Mouse (Mus musculus) CH12.LX (cell line): ENCODE data around the gene Cdk16. TPM values are rescaled to one million over a fixed set of nuclear protein-coding genes. Genes with fewer than 3 reads are reported as not detected.

Experiments used
- DNase-seq: peaks from one replicate; pipeline ENCODE4 v3.0.0-alpha.2; 2013; ENCODE audit errors: extremely low read depth
- H3K27ac ChIP-seq: 2 replicates; pipeline ENCODE4 v1.5.1; 2012; ENCODE audit warnings: low read depth, mild to moderate bottlenecking, control low read depth, moderate library complexity; ENCODE audit not compliant: insufficient read depth
- H3K27me3 ChIP-seq: replicated peaks from 2 replicates; pipeline ENCODE3; 2012; ENCODE audit warnings: inconsistent platforms
- H3K36me3 ChIP-seq, 2 experiments: replicated peaks in 1 of 2; 2 replicates each; pipeline versions ENCODE3 to v1.6.1; 2012; ENCODE audit warnings: inconsistent platforms in 1 of 2, low read length in 1 of 2, mild to moderate bottlenecking in 1 of 2, mixed read lengths in 1 of 2, moderate library complexity in 1 of 2; ENCODE audit not compliant: control insufficient read depth in 1 of 2, insufficient read depth in 1 of 2
- H3K4me1 ChIP-seq, 2 experiments: 2 replicates each; pipeline ENCODE4 v1.6.1; 2012; ENCODE audit warnings: inconsistent platforms in 1 of 2, moderate library complexity in 1 of 2; ENCODE audit not compliant: insufficient read depth in 2 of 2, control insufficient read depth in 1 of 2
- H3K4me2 ChIP-seq: 2 replicates; pipeline ENCODE4 v1.6.1; 2012; ENCODE audit warnings: low read depth, mild to moderate bottlenecking, control low read depth; ENCODE audit not compliant: poor library complexity, insufficient read depth, severe bottlenecking
- H3K4me3 ChIP-seq, 3 experiments: fragments of 150-350 bp in 1 of 3; sonication (generic) in 1 of 3; replicated peaks in 1 of 3; 2 replicates each; pipeline versions ENCODE3 to v1.5.1; 2011 to 2012; ENCODE audit warnings: low read depth in 2 of 3, low read length in 2 of 3, mild to moderate bottlenecking in 2 of 3, moderate library complexity in 2 of 3, control low read depth in 1 of 3, improper control_type of control experiment in 1 of 3, inconsistent platforms in 1 of 3, mixed read lengths in 1 of 3; ENCODE audit not compliant: poor library complexity in 1 of 3
- H3K79me2 ChIP-seq: replicated peaks from 2 replicates; pipeline ENCODE4 v1.6.1; 2012; ENCODE audit warnings: mild to moderate bottlenecking, moderate library complexity; ENCODE audit not compliant: control insufficient read depth, poor library complexity, insufficient read depth, severe bottlenecking; ENCODE audit errors: extremely low read depth
- H3K9ac ChIP-seq: 2 replicates; pipeline ENCODE4 v1.6.1; 2012; ENCODE audit warnings: low read depth, mild to moderate bottlenecking, control low read depth, moderate library complexity; ENCODE audit not compliant: insufficient read depth
- H3K9me3 ChIP-seq: replicated peaks from 2 replicates; pipeline ENCODE3; 2012; ENCODE audit warnings: low read length, inconsistent platforms, mixed read lengths
- BHLHE40 ChIP-seq: IDR thresholded peaks from 2 replicates; pipeline ENCODE4 v1.6.1; 2011; ENCODE audit warnings: mild to moderate bottlenecking, low read depth, low read length, improper control_type of control experiment
- CTCF ChIP-seq, 2 experiments: IDR thresholded peaks in 1 of 2; conservative IDR thresholded peaks in 1 of 2; 2 replicates each; pipeline ENCODE4 v1.5.1; 2011 to 2012; ENCODE audit warnings: low read depth in 2 of 2, low read length in 2 of 2, improper control_type of control experiment in 1 of 2, inconsistent platforms in 1 of 2, mild to moderate bottlenecking in 1 of 2, moderate library complexity in 1 of 2
- ELF1 ChIP-seq: IDR thresholded peaks from 2 replicates; pipeline ENCODE4 v1.6.1; 2014; ENCODE audit warnings: low read depth, mild to moderate bottlenecking, inconsistent platforms, low read length, improper control_type of control experiment
- HCFC1 ChIP-seq: IDR thresholded peaks from 2 replicates; pipeline ENCODE4 v1.6.1; 2012; ENCODE audit warnings: low read depth, mild to moderate bottlenecking, inconsistent platforms, low read length, improper control_type of control experiment
- JUN ChIP-seq: IDR thresholded peaks from 2 replicates; pipeline ENCODE4 v1.6.1; 2011; ENCODE audit warnings: low read depth, mild to moderate bottlenecking, low read length, improper control_type of control experiment, moderate library complexity; ENCODE audit not compliant: insufficient read depth
- KAT2A ChIP-seq: IDR thresholded peaks from 2 replicates; pipeline ENCODE4 v1.6.1; 2012; ENCODE audit warnings: low read length, improper control_type of control experiment, inconsistent platforms; ENCODE audit not compliant: insufficient replicate concordance
- MAFK ChIP-seq: IDR thresholded peaks from 2 replicates; pipeline ENCODE4 v1.6.1; 2011; ENCODE audit warnings: low read length, improper control_type of control experiment; ENCODE audit not compliant: insufficient replicate concordance
- MAZ ChIP-seq: IDR thresholded peaks from 2 replicates; pipeline ENCODE4 v1.6.1; 2012; ENCODE audit warnings: low read depth, mild to moderate bottlenecking, inconsistent platforms, low read length, improper control_type of control experiment, moderate library complexity
- MXI1 ChIP-seq: IDR thresholded peaks from 2 replicates; pipeline ENCODE4 v1.6.1; 2011; ENCODE audit warnings: mild to moderate bottlenecking, low read depth, low read length, improper control_type of control experiment
- MYC ChIP-seq: IDR thresholded peaks from 2 replicates; pipeline ENCODE4 v1.6.1; 2011; ENCODE audit warnings: low read depth, mild to moderate bottlenecking, improper control_type of control experiment, low read length
- NELFE ChIP-seq: IDR thresholded peaks from 2 replicates; pipeline ENCODE4 v1.6.1; 2011; ENCODE audit warnings: low read depth, low read length, improper control_type of control experiment
- PAX5 ChIP-seq: IDR thresholded peaks from 2 replicates; pipeline ENCODE4 v1.6.1; 2012; ENCODE audit warnings: low read length, inconsistent platforms, mixed read lengths
- POLR2A ChIP-seq: IDR thresholded peaks from 2 replicates; pipeline ENCODE4 v1.6.1; 2011; ENCODE audit warnings: low read depth, mild to moderate bottlenecking, improper control_type of control experiment, low read length
- POLR2AphosphoS2 ChIP-seq: IDR thresholded peaks from 2 replicates; pipeline ENCODE4 v1.6.1; 2011; ENCODE audit warnings: low read depth, low read length, improper control_type of control experiment
- RAD21 ChIP-seq: IDR thresholded peaks from 2 replicates; pipeline ENCODE4 v1.6.1; 2011; ENCODE audit warnings: low read depth, mild to moderate bottlenecking, low read length, improper control_type of control experiment, moderate library complexity
- SIN3A ChIP-seq: IDR thresholded peaks from 2 replicates; pipeline ENCODE4 v1.6.1; 2012; ENCODE audit warnings: low read length, improper control_type of control experiment, inconsistent platforms
- SMC3 ChIP-seq: IDR thresholded peaks from 2 replicates; pipeline ENCODE4 v1.6.1; 2011; ENCODE audit warnings: low read depth, low read length, improper control_type of control experiment
- TBP ChIP-seq: conservative IDR thresholded peaks from 2 replicates; pipeline ENCODE4 v1.6.1; 2011; ENCODE audit warnings: low read depth, low read length, improper control_type of control experiment
- TCF12 ChIP-seq: IDR thresholded peaks from 2 replicates; pipeline ENCODE4 v1.6.1; 2014; ENCODE audit warnings: low read depth, mild to moderate bottlenecking, inconsistent platforms, low read length, improper control_type of control experiment
- USF1 ChIP-seq: IDR thresholded peaks from 2 replicates; pipeline ENCODE4 v1.6.1; 2014; ENCODE audit warnings: low read depth, mild to moderate bottlenecking, inconsistent platforms, low read length, improper control_type of control experiment
- ZMIZ1 ChIP-seq: IDR thresholded peaks from 2 replicates; pipeline ENCODE4 v1.6.1; 2012; ENCODE audit warnings: low read depth, mild to moderate bottlenecking, inconsistent platforms, low read length, improper control_type of control experiment
- dilution Hi-C: fragments of 300-500 bp; cut with MboI; formaldehyde crosslinking; loops from 2 replicates; pipeline ENCODE4 v1.14.3; 2020; ENCODE audit warnings: low sequenced_read_pairs; ENCODE audit not compliant: extremely low pct_unique_long_range_greater_than_20kb, extremely low pct_ligation_motif_present
- in situ Hi-C: fragments of 300-500 bp; cut with MboI; formaldehyde crosslinking; loops from 3 replicates; pipeline ENCODE4 v1.14.3; 2019; ENCODE audit warnings: low sequenced_read_pairs, low pct_ligation_motif_present, low pct_unique_long_range_greater_than_20kb, mixed read lengths
- polyA plus RNA-seq: library from polyadenylated mRNA; unstranded; fragments of >175 nt; gene quantifications from 2 replicates; pipeline ENCODE4 v1.2.1, GENCODE M21; 2012; ENCODE audit warnings: low read depth; ENCODE audit not compliant: insufficient read length
- total RNA-seq, 2 experiments: library from RNA; depleted of rRNA; stranded (reverse); fragments of 300-350 nt in 1 of 2; fragments of >200 nt in 1 of 2; gene quantifications; 2 replicates each; pipeline ENCODE4 v1.2.3; 2012 to 2014

The Cdk16 gene
- total and polyA plus RNA-seq, 3 experiments = 11.1 to 27.0 (median 18.5) TPM

- Histone ChIP-seq H3K27me3 (no peaks in the 10 kb centered on the region), H3K4me1 (peaks cover 0 to 17% of the 10 kb centered on the region in 2 experiments; a peak in 2 of 4 replicates), H3K36me3 (peaks cover 2 to 16% of the 10 kb centered on the region in 2 experiments), H3K79me2 (peaks cover 37% of the 10 kb centered on the region), H3K27ac (peak overlapping the region; percentile 76), H3K4me3 (peak overlapping the region; percentile 69 to 97 (median 76)), H3K9me3 (no peaks in the 10 kb centered on the region), H3K4me2 (peak overlapping the region; percentile 62; the same call in 1 of the 2 replicates), H3K9ac (peak overlapping the region; percentile 95)
- DNase-seq = peak; percentile 87
- in situ Hi-C loops = loop anchor here (10.0 to 25.0 kb wide), 2 partner anchors 112 to 274 kb away; partner anchors contain the start of gene Cfp
- dilution Hi-C loops = no loop called here
- TF ChIP-seq JUN (no peak), USF1 (no peak), HCFC1 (peak; percentile 31; the same call in 1 of the 2 replicates), SIN3A (peak; percentile 58), NELFE (peak; percentile 65), POLR2AphosphoS2 (peak; percentile 40; the same call in 1 of the 2 replicates), TCF12 (0 out of 2 replicates have a peak, but pooled peaks have one; percentile 26), SMC3 (peak; percentile 44), BHLHE40 (no peak), KAT2A (no peak), ELF1 (peak; percentile 83), TBP (0 out of 2 replicates have a peak, but pooled peaks have one; percentile 35), POLR2A (peak; percentile 77), CTCF (conservative IDR thresholded peaks at IDR 0.05 in 1 of 2, IDR thresholded peaks at IDR 0.05 in 1 of 2; ENCODE audit: low read depth in 2 of 2, low read length in 2 of 2) (peak in 1 of 2 experiments; percentile 68; a peak in 2 of 4 replicates), RAD21 (peak; percentile 71), MXI1 (0 out of 2 replicates have a peak, but pooled peaks have one; percentile 13)
Measured at GRCm38 (mm10) chrX:20662716-20663443, 24.9 kb upstream of the Cdk16 start.

DNA sequence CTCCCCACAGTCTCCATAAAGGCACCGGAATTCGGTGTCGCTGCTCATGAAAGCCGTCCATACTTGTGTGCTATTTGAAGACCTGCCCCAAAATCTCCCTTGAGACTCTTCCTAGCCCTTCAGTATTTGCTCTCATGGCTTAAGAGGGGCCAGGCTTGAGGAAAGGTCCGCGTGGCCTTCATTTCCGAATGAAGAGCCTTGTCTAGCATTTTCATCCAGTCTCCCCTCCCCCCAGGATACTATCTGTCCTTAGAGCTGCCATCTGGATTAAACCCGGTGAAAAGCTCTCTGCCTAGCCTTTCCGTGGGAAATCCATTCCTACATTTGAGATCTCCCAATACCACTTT is 24.3 kb upstream of the Cdk16 start:
- no peaks in the 10 kb centered on the region for H3K27me3 ChIP-seq
- TF ChIP-seq MXI1 (0 out of 2 replicates have a peak, but pooled peaks have one; percentile 52), MAFK (no peak), MYC (no peak), ZMIZ1 (no peak), RAD21 (no peak), MAZ (no peak), POLR2AphosphoS2 (0 out of 2 replicates have a peak, but pooled peaks have one; percentile 25), PAX5 (no peak)
- TF ChIP-seq, all 38 proteins: peak for 2
- dilution Hi-C loops = no loop called here
- DNase-seq = no peak
- in situ Hi-C loops = loop anchor here (10.0 to 25.0 kb wide), 2 partner anchors 111 to 274 kb away; partner anchors contain the start of gene Cfp
- H3K9ac ChIP-seq = peak overlapping the region; percentile 95
- H3K27ac ChIP-seq = no peak overlapping the region
- peak overlapping the region; percentile 62 for H3K4me2 ChIP-seq
- H3K9me3 ChIP-seq = no peaks in the 10 kb centered on the region
- H3K79me2 ChIP-seq = peaks cover 37% of the 10 kb centered on the region
- H3K4me3 ChIP-seq = peak overlapping the region; percentile 69 to 97 (median 76)
- H3K36me3 ChIP-seq = peaks cover 8 to 21% of the 10 kb centered on the region in 2 experiments
- H3K4me1 ChIP-seq = peaks cover 0 to 17% of the 10 kb centered on the region in 2 experiments; a peak in 2 of 4 replicates
